Mouse (Mus musculus) liver, embryonic 14.5 days (tissue): ENCODE measurements around the gene Fyn.

Source experiments
- CTCF ChIP-seq: IDR thresholded peaks from 2 replicates; pipeline ENCODE4 v1.5.1; 2016; ENCODE audit warnings: antibody characterized with exemption, low read depth, control low read depth
- EP300 ChIP-seq: IDR thresholded peaks from 2 replicates; pipeline ENCODE4 v1.6.1; 2016; ENCODE audit warnings: antibody characterized with exemption, low read depth

GRCm38 (mm10) chr10:39420842-39421617 lies 52.4 kb downstream of the Fyn start:
- no peak for TF ChIP-seq CTCF
- no peak for TF ChIP-seq EP300
